Mouse (Mus musculus) activated CD4-positive, CD25-positive, alpha-beta regulatory T cell, adult 9 weeks (primary cell): ENCODE results near the gene Smim15. TPM values are rescaled to one million over a fixed set of nuclear protein-coding genes. Genes with fewer than 3 reads are reported as not detected.

ENCODE experiments used
- polyA plus RNA-seq: library from polyadenylated mRNA; unstranded; fragments of 100-300 nt; shearing (Covaris generic); gene quantifications from one replicate; pipeline ENCODE4 v1.2.1, GENCODE M21; 2017

Smim15 gene
- polyA plus RNA-seq: 66.4 TPM

DNA sequence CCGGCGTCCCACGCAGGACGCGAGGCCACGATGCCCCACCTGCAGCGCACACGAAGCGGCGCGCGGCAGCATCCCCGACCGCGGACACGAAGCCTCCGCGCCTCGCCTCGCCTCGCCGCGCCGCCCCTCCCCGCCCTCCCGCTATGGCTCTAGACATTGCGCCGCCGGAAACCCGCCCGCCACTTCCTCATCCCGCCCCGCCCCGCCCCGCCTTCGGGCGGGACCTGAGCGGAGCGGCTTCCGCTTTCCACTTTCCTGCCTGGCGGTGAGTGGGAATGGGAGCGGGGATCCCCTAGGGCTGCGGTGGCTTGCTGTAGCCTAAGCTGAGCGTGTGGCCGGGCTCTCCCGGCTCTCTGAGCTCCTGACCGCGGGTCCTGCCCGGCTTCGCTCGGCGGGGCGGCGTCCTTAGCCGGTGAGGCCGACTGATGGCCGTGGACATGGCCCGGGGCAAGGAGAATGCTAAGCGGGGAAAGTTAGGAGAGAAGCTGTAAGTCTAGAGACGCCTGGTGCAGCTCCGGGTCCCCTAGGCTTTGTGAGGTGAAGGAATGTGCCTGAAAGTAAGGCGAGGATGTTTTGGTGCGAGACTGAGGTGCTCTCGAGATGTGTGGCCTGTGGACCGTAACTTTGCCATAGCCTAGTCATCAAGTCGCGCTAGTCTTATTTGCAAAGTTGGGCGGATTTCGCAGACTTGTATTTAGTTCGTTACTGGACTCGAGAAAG is at the start of gene Smim15:
Gene Smim15 (plus strand): TSS at position 225 of the 720 bp plus-strand sequence.

Other genes starting within 250 kb of the Smim15 start
- gene Ndufaf2, start 114.2 kb downstream of the Smim15 start, polyA plus RNA-seq: 18.9 TPM
- 19.5 TPM for gene Ercc8, start 114.3 kb downstream of the Smim15 start, polyA plus RNA-seq
- gene Elovl7, start 170.0 kb downstream of the Smim15 start, polyA plus RNA-seq: 0.27 TPM